Mouse (Mus musculus) lung, postnatal 0 days (tissue): ENCODE measurements around the gene Atox1. TPM values are rescaled to one million over a fixed set of nuclear protein-coding genes. Genes with fewer than 3 reads are reported as not detected.
A peak's percentile ranks its signal among the peaks of the same experiment; 100 is the strongest.

Source experiments
- ATAC-seq: fragments of 200-750 bp; cut with Nextera tagmentation; 2 replicates; pipeline ENCODE4 v1.8.0; 2017; ENCODE audit warnings: moderate library complexity
- DNase-seq: peaks from one replicate; pipeline ENCODE4 v3.0.0-alpha.2; 2016; ENCODE audit warnings: low spot score
- H3K27ac ChIP-seq: fragments of 300-500 bp; sonication (generic); 2 replicates; pipeline ENCODE4 v1.5.1; 2014; ENCODE audit warnings: antibody characterized with exemption, mild to moderate bottlenecking, low read length, mixed read lengths
- H3K27me3 ChIP-seq: fragments of 300-500 bp; sonication (generic); replicated peaks from 2 replicates; pipeline ENCODE4 v1.6.1; 2014; ENCODE audit warnings: low read length, mixed read lengths; ENCODE audit not compliant: insufficient read depth
- H3K36me3 ChIP-seq: fragments of 300-500 bp; sonication (generic); 2 replicates; pipeline ENCODE4 v1.6.1; 2014; ENCODE audit warnings: low read length, mixed read lengths; ENCODE audit not compliant: insufficient read depth
- H3K4me1 ChIP-seq: fragments of 300-500 bp; sonication (generic); 2 replicates; pipeline ENCODE4 v1.6.1; 2014; ENCODE audit warnings: antibody characterized with exemption, low read depth, low read length, mixed read lengths; ENCODE audit not compliant: insufficient read depth
- H3K4me2 ChIP-seq: fragments of 300-500 bp; sonication (generic); replicated peaks from 2 replicates; pipeline ENCODE4 v1.6.1; 2014; ENCODE audit warnings: low read depth, mild to moderate bottlenecking, low read length, moderate library complexity, mixed read lengths
- H3K4me3 ChIP-seq: fragments of 300-500 bp; sonication (generic); 2 replicates; pipeline ENCODE4 v1.5.1; 2014; ENCODE audit warnings: low read depth, low read length
- H3K9ac ChIP-seq: fragments of 300-500 bp; sonication (generic); replicated peaks from 2 replicates; pipeline ENCODE4 v1.6.1; 2014; ENCODE audit warnings: low read depth, mild to moderate bottlenecking
- H3K9me3 ChIP-seq: fragments of 300-500 bp; sonication (generic); 2 replicates; pipeline ENCODE4 v1.6.1; 2016; ENCODE audit warnings: low read length, mixed read lengths
- CTCF ChIP-seq: IDR thresholded peaks from 2 replicates; pipeline ENCODE4 v1.5.1; 2016; ENCODE audit warnings: antibody characterized with exemption, mild to moderate bottlenecking
- EP300 ChIP-seq: IDR thresholded peaks from 2 replicates; pipeline ENCODE4 v1.6.1; 2016; ENCODE audit warnings: antibody characterized with exemption, mild to moderate bottlenecking, control low read depth
- WGBS: fragments of 180-500 bp; shearing (Covaris S2); extraction: QIAGEN DNeasy Blood & Tissue Kit; methylation state at CpG from one replicate; pipeline ENCODE4 v1.1.7; 2014; 5-methylcytosine and 5-hydroxymethylcytosine counted together
- polyA plus RNA-seq: library from polyadenylated mRNA; unstranded; fragments of >200 nt; fragmentation: Nextera tagmentation; extraction: Ambion mirVana; gene quantifications from 2 replicates; pipeline ENCODE4 v1.2.1, GENCODE M21; 2015

The Atox1 gene
- polyA plus RNA-seq, 1 experiment from 2014 or later: 498 TPM

DNA sequence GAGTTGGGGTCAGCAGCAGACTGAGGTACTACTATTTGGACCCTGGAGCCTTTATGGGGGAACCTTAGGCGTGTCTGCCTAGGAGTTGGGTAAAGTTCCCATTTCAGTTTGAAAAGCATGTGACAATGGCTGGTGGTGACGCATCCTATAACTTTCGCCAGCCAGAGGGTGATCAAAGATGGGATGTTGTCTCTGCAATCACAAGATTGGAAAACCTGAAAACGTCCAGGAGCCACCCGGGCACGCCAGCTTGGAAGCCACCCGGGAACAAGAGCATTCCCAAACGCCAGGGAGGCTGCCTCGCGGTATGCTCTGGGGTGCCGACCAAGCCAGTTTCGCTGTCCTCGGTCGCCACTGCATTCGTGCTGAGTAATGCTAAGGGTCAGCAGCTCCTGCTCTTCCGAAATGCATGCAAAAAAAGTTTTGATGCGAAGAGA is 7.6 kb upstream of the Atox1 start:
- ATAC-seq (no peak), DNase-seq (peak; percentile 55)
- peak overlapping the region; percentile 47 for H3K4me3 ChIP-seq
- TF ChIP-seq EP300: no peak
- no peak for TF ChIP-seq CTCF
- H3K9ac ChIP-seq: peak overlapping the region; percentile 48
- WGBS: 4% methylated on average over 17 of the region's 17 CpGs
- no peaks in the 10 kb centered on the region for H3K9me3 ChIP-seq
- H3K4me1 ChIP-seq: 0 out of 2 replicates have a peak, but pooled peaks cover 7% of the 10 kb centered on the region
- peak overlapping the region; percentile 62 for H3K4me2 ChIP-seq
- H3K36me3 ChIP-seq: no peaks in the 10 kb centered on the region
- no peaks in the 10 kb centered on the region for H3K27me3 ChIP-seq
- peak overlapping the region; percentile 94 for H3K27ac ChIP-seq

DNA sequence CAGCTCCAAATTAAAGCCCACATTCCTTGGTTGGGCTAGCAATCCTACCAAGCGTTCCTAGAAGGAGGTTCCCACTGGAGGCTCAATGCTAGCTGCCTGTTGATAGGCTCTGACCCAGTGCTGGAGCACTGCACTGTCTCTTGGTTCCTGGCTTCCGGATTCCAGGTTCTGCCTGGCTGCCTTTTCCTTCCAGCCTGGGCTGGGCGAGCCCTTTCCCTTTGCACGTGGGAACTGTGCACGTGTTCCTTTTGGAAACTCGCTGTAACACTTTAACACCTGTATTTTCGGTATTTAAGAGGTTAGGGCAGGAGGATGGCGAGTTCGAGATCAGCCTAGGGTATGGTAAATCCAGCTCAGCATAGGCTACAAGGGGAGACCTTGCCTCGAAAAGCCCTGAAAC is 7.0 kb upstream of the Atox1 start:
- Histone ChIP-seq H3K27ac (peak overlapping the region; percentile 94), H3K9me3 (no peaks in the 10 kb centered on the region), H3K27me3 (no peaks in the 10 kb centered on the region), H3K4me3 (no peak overlapping the region), H3K36me3 (no peaks in the 10 kb centered on the region), H3K4me1 (0 out of 2 replicates have a peak, but pooled peaks cover 7% of the 10 kb centered on the region), H3K4me2 (peak overlapping the region; percentile 62), H3K9ac (no peak overlapping the region; the same call in 1 of the 2 replicates)
- TF ChIP-seq CTCF (no peak), EP300 (no peak)
- no peak for ATAC-seq
- DNase-seq: no peak
- 66% methylated on average over 10 of the region's 10 CpGs for WGBS

DNA sequence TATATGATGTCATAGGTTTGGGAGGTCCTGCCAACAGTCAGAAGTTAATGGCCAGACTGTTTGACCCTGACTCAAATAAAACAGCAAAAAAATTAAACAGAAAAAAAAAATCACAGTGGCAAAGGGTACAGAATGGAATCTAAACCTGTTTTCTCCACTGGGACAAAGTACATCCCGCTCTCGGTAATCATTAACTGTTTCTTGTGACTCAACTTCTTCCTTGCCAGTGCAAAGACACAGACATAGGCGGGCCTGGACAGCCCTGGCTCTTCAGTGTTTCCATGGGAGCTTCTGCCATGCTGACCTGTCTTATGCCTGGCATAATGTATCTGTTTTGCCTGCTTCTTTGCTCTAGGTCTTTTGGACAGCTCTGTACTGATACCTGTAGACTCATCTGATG is 4.1 kb upstream of the Atox1 start:
- Histone ChIP-seq H3K4me2 (no peak overlapping the region), H3K27ac (no peak overlapping the region), H3K9ac (no peak overlapping the region), H3K27me3 (no peaks in the 10 kb centered on the region), H3K9me3 (no peaks in the 10 kb centered on the region), H3K36me3 (no peaks in the 10 kb centered on the region), H3K4me3 (no peak overlapping the region), H3K4me1 (no peaks in the 10 kb centered on the region; the same call in 1 of the 2 replicates)
- DNase-seq: no peak
- 75% methylated on average over 3 of the region's 3 CpGs for WGBS
- ATAC-seq: no peak
- TF ChIP-seq EP300: no peak

DNA sequence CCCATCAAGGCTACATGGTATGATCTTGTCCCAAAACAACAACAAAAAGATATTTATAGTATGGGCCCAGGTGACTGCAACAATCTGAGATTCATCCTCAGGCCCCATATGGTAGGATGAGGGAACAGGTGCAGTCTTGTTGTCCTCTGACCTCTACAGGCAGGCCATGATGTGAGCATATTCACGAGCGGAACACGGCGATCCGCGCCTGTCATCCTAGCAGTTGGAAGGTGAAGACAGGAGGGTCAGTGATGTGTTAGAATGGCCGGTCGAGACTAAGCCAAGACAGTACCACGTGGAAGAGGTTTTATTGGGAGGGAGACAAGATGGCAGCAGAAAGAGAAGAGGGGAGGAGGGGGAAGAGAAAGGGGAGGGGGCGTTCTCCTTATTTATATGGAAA is 3.7 kb upstream of the Atox1 start:
- H3K9ac ChIP-seq: no peak overlapping the region
- no peak overlapping the region for H3K4me2 ChIP-seq
- H3K36me3 ChIP-seq: no peaks in the 10 kb centered on the region
- no peaks in the 10 kb centered on the region; the same call in 1 of the 2 replicates for H3K4me1 ChIP-seq
- 78% methylated on average over 10 of the region's 10 CpGs for WGBS
- no peaks in the 10 kb centered on the region for H3K9me3 ChIP-seq
- TF ChIP-seq EP300 (no peak), CTCF (no peak)
- no peak for DNase-seq
- no peaks in the 10 kb centered on the region for H3K27me3 ChIP-seq
- H3K27ac ChIP-seq: no peak overlapping the region
- ATAC-seq: no peak
- H3K4me3 ChIP-seq: no peak overlapping the region

DNA sequence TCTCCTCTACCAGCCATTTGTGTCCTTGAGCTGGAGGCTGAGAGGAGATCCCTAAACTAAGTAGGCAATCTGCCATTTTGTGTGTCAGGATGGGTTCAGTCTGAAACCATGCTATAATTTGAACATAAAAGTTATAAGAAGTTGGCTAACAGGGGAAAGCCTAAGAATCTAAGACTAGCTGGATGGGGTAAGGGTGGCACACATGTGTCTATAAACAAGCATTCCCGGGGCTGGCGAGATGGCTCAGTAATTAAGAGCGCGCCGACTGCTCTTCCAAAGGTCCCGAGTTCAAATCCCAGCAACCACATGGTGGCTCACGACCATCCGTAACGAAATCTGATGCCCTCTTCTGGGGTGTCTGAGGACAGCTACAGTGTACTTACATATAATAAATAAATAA is 1.1 kb upstream of the Atox1 start:
- Histone ChIP-seq H3K36me3 (no peaks in the 10 kb centered on the region), H3K27me3 (no peaks in the 10 kb centered on the region), H3K27ac (no peak overlapping the region), H3K9ac (no peak overlapping the region), H3K9me3 (no peaks in the 10 kb centered on the region), H3K4me3 (no peak overlapping the region), H3K4me1 (peaks cover 4% of the 10 kb centered on the region; the same call in 1 of the 2 replicates), H3K4me2 (no peak overlapping the region)
- ATAC-seq (no peak), DNase-seq (no peak)
- TF ChIP-seq CTCF (no peak), EP300 (no peak)
- WGBS: 94% methylated on average over 9 of the region's 9 CpGs

DNA sequence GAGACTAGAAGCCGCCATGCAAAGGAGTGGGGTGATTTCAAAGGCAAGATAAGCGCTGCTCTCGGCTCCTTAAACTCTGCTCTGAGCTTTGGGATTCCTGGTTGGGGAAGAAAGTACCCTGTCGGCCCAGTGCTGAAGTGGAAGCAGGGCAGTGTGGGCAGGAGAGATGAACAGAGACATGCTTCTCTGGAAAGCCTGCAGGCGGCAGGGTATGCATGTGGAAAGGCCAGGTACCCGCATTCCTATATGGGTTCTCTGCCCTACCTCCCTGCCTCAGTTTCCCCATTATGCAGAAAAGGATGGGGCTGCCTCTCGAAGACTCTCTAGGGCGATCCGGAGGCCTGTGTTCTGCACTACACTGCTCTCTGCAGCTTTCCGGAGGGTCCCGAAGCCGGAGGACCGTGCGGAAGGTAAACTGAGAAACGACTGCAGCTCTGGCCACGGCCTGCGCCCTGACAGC is 450 bp downstream of the Atox1 start:
- H3K4me2 ChIP-seq: peak overlapping the region; percentile 83
- no peaks in the 10 kb centered on the region for H3K36me3 ChIP-seq
- peak; percentile 59 for DNase-seq
- ATAC-seq: peak; percentile 22
- peak overlapping the region; percentile 84 for H3K27ac ChIP-seq
- H3K4me1 ChIP-seq: peaks cover 4% of the 10 kb centered on the region; the same call in 1 of the 2 replicates
- H3K9ac ChIP-seq: peak overlapping the region; percentile 51
- no peaks in the 10 kb centered on the region for H3K9me3 ChIP-seq
- WGBS: 1% methylated on average over 17 of the region's 17 CpGs
- H3K27me3 ChIP-seq: no peaks in the 10 kb centered on the region
- TF ChIP-seq EP300: no peak
- TF ChIP-seq CTCF: peak; percentile 50
- H3K4me3 ChIP-seq: peak overlapping the region; percentile 64
